Mouse (Mus musculus): ENCODE data around the gene Hist2h3c1. TPM values are rescaled to one million over a fixed set of nuclear protein-coding genes. Genes with fewer than 3 reads are reported as not detected.
"Not testable (repeated sequence)": the region's sequence is repeated elsewhere in the genome, so short reads cannot be mapped to it uniquely, and the experiment has no call there.

The Hist2h3c1 gene
- total RNA-seq, 2 experiments from 2014 or later, result not detected

DNA sequence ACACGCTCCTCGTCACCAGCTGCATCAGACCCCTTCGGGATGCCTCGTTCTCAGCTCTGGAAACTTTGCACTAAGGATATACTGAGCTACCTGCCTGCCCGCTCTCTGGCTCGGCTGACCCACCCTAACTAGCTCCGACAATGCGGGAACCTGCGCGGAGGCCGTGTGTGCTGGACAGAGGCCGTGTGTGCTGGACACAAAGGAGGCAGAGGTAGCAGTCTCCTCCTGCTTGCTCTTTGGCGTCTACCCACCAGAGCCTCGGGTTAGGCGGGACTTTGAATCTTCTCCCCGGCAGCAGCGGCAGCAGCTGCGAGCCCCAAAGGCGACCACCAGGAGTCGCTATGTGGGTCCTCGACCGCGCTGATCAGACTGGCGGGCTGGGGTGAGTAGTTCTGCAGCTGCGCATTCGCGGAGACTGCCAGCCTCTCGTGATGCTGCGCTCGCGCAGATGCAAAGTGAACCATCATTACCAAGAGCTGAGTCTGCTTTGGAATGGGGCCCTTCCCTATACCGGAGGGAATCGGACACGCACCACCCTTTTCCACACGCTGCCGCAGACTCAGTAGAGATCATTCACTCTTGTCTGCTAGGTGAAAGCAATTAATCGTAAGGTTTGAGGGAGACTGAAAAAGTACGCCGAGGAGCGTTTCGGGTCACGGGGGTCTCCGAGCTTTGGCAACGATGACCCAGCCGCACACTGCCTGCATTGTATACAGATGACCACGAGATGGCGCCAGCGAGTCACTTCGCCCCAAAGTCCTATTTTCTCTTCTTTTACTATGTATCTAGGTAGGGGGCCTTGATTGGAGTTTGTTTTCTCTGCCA lies 31.5 kb downstream of the Hist2h3c1 start:
- peak; percentile 57 for TF ChIP-seq CTCF (IDR thresholded peaks at IDR 0.05)
- Histone ChIP-seq H3K4me3 (peak overlapping the region; percentile 62), H3K27ac (peak overlapping the region; percentile 89)
- intact Hi-C loops (cut with DNase I), result loop anchor here (5.0 kb wide), 2 partner anchors 224 to 319 kb away; partner anchors contain the start of gene Ankrd34a
- DNase-seq (ENCODE audit: extremely low spot score in 1 of 2, low spot score in 2 of 2), result peak; percentile 91

DNA sequence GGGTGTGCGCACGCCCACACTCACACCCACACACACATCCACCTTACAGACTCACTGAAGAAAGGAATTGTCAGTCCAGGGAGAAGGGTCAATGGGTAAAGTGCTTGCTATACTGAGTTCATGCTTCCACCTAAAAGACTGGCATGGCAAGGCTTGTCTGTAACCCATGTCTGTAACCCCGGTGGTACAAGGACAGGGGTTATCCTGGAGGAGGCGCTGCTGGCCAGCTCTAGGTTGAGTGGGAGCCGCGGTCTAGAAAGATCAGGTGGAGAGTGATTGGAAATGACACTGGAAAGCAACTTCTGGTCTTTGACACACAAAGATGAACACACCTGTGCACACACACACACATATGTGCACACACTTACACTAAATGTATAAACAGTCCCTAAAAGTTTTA lies 34.2 kb downstream of the Hist2h3c1 start:
- TF ChIP-seq CTCF (IDR thresholded peaks at IDR 0.05), result no peak
- DNase-seq (ENCODE audit: extremely low spot score in 1 of 2, low spot score in 2 of 2), result no peak
- intact Hi-C loops (cut with DNase I), result loop anchor here (2.0 to 5.0 kb wide), 2 partner anchors 47 to 156 kb away; no protein-coding TSS in a partner anchor
- Histone ChIP-seq H3K4me3 (no peak overlapping the region), H3K27ac (no peak overlapping the region)

DNA sequence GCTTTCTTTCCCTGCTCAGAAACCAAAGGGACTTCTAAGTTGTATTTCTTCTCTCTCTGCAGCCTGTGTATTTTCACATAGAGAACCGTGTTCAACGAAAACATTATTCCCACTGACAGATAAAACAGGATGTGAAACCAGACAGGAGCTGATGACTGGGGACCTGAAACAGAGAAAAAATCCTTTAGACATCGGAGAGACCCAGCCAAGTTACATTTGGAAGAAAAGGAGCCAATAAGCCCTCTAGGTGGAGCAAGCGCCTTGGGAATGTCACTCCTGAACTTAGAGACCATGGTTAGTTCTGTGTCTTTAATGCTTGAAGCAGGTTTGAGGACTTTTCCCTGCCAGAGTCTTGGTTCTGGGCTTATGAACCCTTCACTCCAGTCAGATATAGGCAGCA lies 38.0 kb downstream of the Hist2h3c1 start:
- TF ChIP-seq CTCF (IDR thresholded peaks at IDR 0.05), result peak; percentile 58
- no peak overlapping the region for H3K27ac ChIP-seq
- DNase-seq (ENCODE audit: extremely low spot score in 1 of 2, low spot score in 2 of 2), result peak; percentile 25 to 28
- intact Hi-C loops (cut with DNase I), result loop anchor here (5.0 kb wide), 1 partner anchor 43 kb away; no protein-coding TSS in a partner anchor
- no peak overlapping the region for H3K4me3 ChIP-seq

DNA sequence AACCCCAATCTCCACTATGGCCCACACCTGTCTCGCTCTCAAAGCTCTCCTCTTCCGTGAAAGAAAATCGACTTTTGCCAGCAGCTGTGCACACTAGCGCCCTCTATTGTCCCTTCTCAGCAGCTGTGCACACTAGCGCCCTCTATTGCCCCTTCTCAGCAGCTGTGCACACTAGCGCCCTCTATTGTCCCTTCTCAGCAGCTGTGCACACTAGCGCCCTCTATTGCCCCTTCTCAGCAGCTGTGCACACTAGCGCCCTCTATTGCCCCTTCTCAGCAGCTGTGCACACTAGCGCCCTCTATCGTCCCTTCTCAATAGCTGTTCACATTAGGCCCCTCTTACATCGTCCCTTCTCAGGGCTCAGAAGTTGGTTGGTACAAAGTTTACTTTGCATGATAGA lies 40.8 kb downstream of the Hist2h3c1 start:
- H3K4me3 ChIP-seq; H3K27ac ChIP-seq; intact Hi-C loops (cut with DNase I); DNase-seq (ENCODE audit: extremely low spot score in 1 of 2, low spot score in 2 of 2): not testable (repeated sequence)
- TF ChIP-seq CTCF (IDR thresholded peaks at IDR 0.05), result peak; percentile 55

DNA sequence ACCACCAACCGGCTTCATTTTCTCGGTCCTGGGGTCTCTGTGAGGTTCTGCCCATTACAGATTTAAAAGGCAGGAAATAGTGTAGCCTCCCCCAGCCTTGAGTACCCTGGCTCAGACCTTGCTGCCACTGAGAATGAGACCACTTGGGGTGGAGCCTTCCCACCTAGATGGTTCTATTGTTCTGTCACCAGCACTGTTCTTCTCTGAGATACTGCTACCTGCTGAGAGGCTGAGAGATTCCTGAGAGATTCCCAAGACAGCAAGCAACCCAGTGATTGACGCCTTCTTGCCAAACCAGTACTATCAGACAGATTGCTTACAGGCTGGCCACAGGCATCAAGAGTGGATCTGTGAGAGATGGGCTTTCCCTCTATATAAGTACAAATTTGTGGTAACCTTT lies 42.7 kb downstream of the Hist2h3c1 start:
- intact Hi-C loops (cut with DNase I), result no loop called here
- Histone ChIP-seq H3K27ac (no peak overlapping the region), H3K4me3 (no peak overlapping the region)
- no peak for DNase-seq (ENCODE audit: extremely low spot score in 1 of 2, low spot score in 2 of 2)
- no peak for TF ChIP-seq CTCF (IDR thresholded peaks at IDR 0.05)

DNA sequence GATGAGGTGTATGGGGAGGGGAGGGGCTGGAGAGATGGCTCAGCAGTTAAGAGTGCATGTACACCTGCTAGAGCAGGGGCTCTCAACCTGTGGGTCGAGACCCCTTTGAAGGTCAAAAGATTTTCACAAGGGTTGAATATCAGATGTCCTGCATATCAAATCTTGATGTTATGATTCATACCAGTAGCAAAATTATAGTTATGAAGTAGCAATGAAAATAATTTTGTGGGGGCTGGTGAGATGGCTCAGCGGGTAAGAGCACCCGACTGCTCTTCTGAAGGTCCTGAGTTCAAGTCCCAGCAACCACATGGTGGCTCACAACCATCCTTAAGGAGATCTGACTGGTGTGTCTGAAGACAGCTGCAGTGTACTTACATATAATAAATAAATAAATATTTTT lies 44.2 kb downstream of the Hist2h3c1 start:
- intact Hi-C loops (cut with DNase I); DNase-seq (ENCODE audit: extremely low spot score in 1 of 2, low spot score in 2 of 2); H3K4me3 ChIP-seq; H3K27ac ChIP-seq: not testable (repeated sequence)

DNA sequence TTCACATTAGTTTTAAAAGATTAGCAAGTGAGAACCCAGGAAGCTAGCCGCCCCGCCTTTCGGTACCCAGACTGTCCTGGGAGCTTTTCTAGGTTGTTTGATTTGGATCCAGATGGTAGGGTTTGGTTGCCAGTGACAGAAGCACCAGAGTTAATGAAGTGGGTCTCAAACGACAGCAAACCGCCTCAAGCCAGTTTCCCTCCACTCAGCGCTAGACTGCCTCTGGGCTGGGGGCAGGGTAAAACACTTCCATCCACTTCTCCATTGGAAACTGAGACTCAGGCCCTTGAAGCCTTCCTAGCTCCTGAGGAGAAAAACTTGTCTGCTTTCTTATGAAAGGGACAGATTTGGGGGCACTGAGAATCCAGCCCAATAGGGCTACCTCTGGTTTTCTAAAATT lies 46.2 kb downstream of the Hist2h3c1 start:
- Histone ChIP-seq H3K27ac (no peak overlapping the region), H3K4me3 (no peak overlapping the region)
- intact Hi-C loops (cut with DNase I), result no loop called here
- no peak for DNase-seq (ENCODE audit: extremely low spot score in 1 of 2, low spot score in 2 of 2)
- no peak for TF ChIP-seq CTCF (IDR thresholded peaks at IDR 0.05)

DNA sequence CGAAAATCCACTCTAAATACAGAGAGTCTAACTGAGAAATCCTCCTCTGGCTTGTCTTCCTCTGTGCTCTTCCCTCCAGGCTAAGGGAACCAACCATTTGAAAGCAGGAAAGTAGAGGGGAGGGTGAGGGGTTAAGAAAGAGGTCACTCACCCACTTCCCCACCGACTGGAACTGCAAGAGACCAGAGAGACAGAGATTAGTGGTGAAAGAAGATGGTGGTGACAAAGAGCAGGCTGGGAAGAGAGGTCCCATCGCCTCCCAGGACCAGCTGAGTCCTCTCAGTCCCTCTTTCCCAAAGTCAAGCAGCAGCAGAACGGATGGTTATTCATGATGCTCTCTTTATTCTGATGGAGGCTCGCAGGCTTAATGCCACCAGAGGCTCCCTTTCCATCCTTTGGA lies 46.9 kb downstream of the Hist2h3c1 start:
- no peak for TF ChIP-seq CTCF (IDR thresholded peaks at IDR 0.05)
- intact Hi-C loops (cut with DNase I), result no loop called here
- peak overlapping the region; percentile 48; the same call in 1 of the 2 replicates for H3K27ac ChIP-seq
- no peak for DNase-seq (ENCODE audit: extremely low spot score in 1 of 2, low spot score in 2 of 2)
- H3K4me3 ChIP-seq, result no peak overlapping the region

DNA sequence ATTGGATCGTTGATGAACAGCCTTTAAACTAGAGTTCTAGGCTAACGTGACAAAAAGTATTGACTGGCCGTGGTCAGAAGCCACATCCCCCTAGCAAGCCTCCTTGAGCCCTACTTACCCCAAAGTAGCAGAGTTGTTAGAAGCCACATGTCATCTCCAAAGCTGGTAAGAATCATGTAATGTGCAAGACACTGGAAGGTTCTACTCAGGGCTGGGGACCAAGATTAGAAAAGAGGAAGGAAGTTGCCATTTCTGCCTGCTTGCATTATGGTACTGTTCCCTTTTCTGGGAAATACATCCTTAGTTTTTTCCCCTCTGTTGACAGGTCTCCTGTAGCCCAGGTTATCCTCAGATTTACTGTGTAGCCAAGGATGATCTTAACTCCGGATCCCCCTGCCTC lies 47.3 kb downstream of the Hist2h3c1 start, which contains the start of gene Fcgr1:
Gene Fcgr1 (minus strand): TSS at position 183 of the 400 bp plus-strand sequence.
- intact Hi-C loops (cut with DNase I), result no loop called here
- TF ChIP-seq CTCF (IDR thresholded peaks at IDR 0.05), result no peak
- no peak for DNase-seq (ENCODE audit: extremely low spot score in 1 of 2, low spot score in 2 of 2)
- Histone ChIP-seq H3K4me3 (no peak within 1 kb of the TSS), H3K27ac (peak within 1 kb of the TSS; percentile 48; the same call in 1 of the 2 replicates)

Small RNA genes lying within 50 kb of the gene (microRNA-seq; reads per million reads assigned to microRNA genes)
- 0 reads per million in 2 experiments for gene Gm44492
- 0 reads per million in 2 experiments for gene Gm47311
- gene Gm47313, result 0 reads per million in 2 experiments

Other genes with a start within 250 kb of the Hist2h3c1 start
- 10 to 100 TPM; 38.3 to 45.9 TPM for gene Vps45, start 188.2 kb upstream of the Hist2h3c1 start, total RNA-seq (2021)
- gene Otud7b, start 142.2 kb upstream of the Hist2h3c1 start, total RNA-seq (2021), result 10 to 100 TPM; 33.3 to 33.4 TPM
- gene Mtmr11, start 84.7 kb upstream of the Hist2h3c1 start, total RNA-seq (2021), result 1 to 10 TPM; 7.3 to 8.1 TPM
- gene Sf3b4, start 74.4 kb upstream of the Hist2h3c1 start, total RNA-seq (2021), result 10 to 100 TPM; 44.0 to 45.5 TPM
- 100 to 1,000 TPM; 408 TPM for gene Sv2a, start 65.5 kb upstream of the Hist2h3c1 start, total RNA-seq (2021)
- 10 to 100 TPM; 14.8 to 15.1 TPM for gene Bola1, start 27.0 kb upstream of the Hist2h3c1 start, total RNA-seq (2021)
- gene Hist2h2ab, start 26.8 kb upstream of the Hist2h3c1 start, total RNA-seq (2021), result 10 to 100 TPM; 10.4 to 10.8 TPM
- gene Hist2h2ac, start 25.8 kb upstream of the Hist2h3c1 start, total RNA-seq (2021), result 10 to 100 TPM; 20.6 to 30.5 TPM
- 1 to 10 TPM; 5.4 to 5.6 TPM for gene Hist2h2be, start 25.6 kb upstream of the Hist2h3c1 start, total RNA-seq (2021)
- 1 to 10 TPM; 5.7 to 6.8 TPM for gene Hist2h3c2, start 7.6 kb upstream of the Hist2h3c1 start, total RNA-seq (2021)
- 100 to 1,000 TPM; 156 to 184 TPM for gene Hist2h2aa2, start 6.4 kb upstream of the Hist2h3c1 start, total RNA-seq (2021)
- 10 to 100 TPM in 1 of 2 experiments, not detected in 1; 19.2 TPM for gene Hist2h2aa1, start 1.2 kb upstream of the Hist2h3c1 start, total RNA-seq (2021)
- gene Hist2h4, start 16.6 kb downstream of the Hist2h3c1 start, total RNA-seq (2021), result 10 to 100 TPM; 26.8 to 31.9 TPM
- gene Hist2h3b, start 22.0 kb downstream of the Hist2h3c1 start, total RNA-seq (2021), result 10 to 100 TPM; 32.7 to 45.5 TPM
- 100 to 1,000 TPM; 136 to 154 TPM for gene Hist2h2bb, start 23.1 kb downstream of the Hist2h3c1 start, total RNA-seq (2021)
- gene Fcgr1, start 47.3 kb downstream of the Hist2h3c1 start, total RNA-seq (2021), result 1 to 10 TPM; 2.0 to 2.7 TPM
- not detected for gene BC107364, start 205.6 kb downstream of the Hist2h3c1 start, total RNA-seq (2021)